Mouse (Mus musculus) cortical plate, adult 2 months (tissue): ENCODE results near the gene Kif22.
"Not testable (repeated sequence)": the region's sequence is repeated elsewhere in the genome, so short reads cannot be mapped to it uniquely, and the experiment has no call there.

Experiments
- CTCF ChIP-seq: fragments of 200-500 bp; IDR thresholded peaks from 2 replicates; pipeline ENCODE4 v1.5.1; 2011; ENCODE audit warnings: mild to moderate bottlenecking, control low read depth, low read length; ENCODE audit not compliant: insufficient read depth; ENCODE audit errors: extremely low read depth
- POLR2A ChIP-seq: fragments of 200-500 bp; IDR thresholded peaks from 2 replicates; pipeline ENCODE4 v1.6.1; 2011; ENCODE audit warnings: mild to moderate bottlenecking, low read length, control low read depth; ENCODE audit not compliant: insufficient read depth; ENCODE audit errors: extremely low read depth

DNA sequence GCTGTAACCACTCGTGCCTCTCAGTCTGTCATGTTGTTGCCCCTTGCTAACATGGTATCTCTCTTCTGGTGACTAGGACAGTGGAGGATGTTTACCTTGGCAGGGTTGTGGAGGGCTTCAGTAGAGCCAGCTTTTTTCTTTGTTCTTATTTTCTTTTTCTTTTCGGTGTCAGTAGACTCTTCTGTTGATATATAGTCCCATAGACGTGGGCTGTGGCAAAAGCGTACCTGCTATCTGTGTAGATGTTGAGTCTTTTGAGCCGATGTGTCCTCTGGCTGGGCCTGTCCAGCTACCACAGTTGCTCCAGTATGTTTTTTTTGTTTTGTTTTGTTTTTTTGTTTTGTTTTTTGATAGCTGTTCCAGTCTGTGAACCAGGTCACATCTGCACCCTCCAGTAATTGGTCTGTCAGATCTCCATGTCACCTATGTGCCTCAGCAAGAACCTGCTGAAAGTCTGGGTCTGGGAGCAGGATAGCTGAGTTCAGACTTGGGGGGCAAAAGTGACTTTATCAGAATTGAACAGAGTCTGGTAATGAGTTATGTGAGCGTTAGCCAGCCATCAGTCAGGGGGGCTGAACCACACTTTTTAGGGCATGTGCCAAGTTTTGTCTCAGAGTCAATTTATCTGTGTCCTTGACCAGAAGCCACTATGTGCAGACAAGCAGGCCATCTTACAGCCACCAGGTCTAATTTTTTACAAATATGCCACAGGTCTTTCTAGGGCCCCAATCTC lies 45.2 kb upstream of the Kif22 start, which contains the start of gene Zg16:
- TF ChIP-seq CTCF, POLR2A: not testable (repeated sequence)
